Mouse (Mus musculus): ENCODE measurements around the gene Ndufs6.

Ndufs6 gene

DNA sequence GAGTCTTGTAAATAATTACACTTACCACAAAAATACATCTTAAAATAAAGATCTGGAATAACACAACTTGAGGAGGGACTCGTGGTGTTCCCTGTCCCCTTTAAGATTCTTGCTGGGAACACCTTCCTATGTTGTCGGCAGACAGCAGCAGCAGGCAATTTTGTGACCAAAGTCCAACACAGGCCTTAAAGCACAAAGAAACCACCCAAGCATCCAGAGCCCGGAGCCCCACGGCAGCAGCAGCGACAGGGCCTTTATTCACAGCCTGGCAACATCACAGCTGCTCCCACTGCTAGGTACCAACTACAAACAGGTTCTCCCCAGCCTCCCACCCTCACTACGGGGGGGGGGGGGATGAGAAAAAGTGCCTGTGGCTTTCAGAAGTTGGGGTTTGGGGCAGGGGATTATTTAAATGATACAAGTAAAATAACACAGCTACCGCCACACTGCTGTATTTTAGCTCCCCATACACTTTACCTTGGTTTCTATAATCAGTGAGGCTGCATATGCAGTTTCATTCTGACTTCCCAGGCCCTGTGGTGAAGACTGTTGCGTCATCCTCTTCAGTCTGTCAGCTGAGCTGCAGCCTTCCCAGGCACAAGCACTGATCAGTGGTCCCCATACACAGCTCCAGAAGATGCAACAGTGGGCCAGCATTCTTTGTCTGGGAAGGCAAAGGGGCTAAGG is 22.8 kb downstream of the Ndufs6 start:
- no peak for DNase-seq

DNA sequence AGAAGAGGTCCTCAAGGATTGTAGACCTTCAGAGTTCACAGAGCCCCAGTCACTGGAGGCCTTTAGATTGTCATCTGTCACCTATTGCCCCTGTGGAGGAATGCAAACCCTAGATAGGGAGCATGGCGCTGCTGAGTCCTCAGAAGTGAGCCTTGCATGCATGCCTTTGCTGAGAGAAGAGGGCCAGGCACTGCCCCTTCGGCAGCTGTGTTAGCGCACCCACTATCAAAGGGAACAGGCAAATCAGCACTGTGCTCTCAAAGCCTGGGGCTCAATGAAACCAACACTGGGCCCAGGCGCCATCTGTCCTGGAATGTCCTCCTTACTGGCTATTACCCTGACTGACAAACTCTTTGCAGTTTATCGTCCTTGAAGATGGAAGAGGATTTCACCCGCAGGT is 23.6 kb downstream of the Ndufs6 start:
- no peak for DNase-seq

DNA sequence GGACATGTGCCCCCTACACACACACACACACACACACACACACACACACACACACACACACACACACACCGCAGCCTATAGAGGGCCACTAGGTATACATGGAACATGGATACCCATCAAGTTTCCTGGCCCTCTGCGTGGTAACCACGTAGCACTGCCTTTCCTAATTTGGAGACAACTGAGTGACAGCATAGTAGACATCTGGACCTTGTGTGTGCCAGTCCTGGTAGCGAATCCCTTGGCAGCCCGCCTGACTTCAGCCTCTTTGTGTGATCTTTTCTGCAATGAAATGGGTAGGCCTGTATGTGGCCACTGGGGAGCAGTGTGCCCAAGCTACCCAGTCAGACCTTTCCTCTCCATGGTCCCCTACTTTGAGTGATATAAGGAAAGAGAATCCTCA is 29.0 kb downstream of the Ndufs6 start:
- DNase-seq = no peak

DNA sequence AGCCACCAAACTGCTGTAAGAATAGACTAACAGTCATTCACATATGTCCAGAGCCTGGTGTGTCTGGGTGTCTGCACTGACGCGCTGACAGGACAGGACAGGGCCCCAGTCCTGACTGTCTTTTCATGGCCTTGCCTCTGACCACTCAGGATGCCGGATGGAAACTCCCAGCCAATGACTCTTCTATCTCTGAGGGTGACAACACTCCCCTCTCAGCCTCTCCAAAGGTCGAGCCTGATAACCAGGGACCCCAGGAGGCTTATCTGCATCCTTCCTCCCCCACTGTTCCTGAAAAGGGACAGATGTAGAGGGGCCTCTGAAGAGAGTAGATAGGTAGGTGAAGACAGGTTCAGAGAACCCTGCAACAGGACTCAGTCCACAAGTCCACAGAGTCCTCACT is 29.6 kb downstream of the Ndufs6 start:
- DNase-seq = no peak

DNA sequence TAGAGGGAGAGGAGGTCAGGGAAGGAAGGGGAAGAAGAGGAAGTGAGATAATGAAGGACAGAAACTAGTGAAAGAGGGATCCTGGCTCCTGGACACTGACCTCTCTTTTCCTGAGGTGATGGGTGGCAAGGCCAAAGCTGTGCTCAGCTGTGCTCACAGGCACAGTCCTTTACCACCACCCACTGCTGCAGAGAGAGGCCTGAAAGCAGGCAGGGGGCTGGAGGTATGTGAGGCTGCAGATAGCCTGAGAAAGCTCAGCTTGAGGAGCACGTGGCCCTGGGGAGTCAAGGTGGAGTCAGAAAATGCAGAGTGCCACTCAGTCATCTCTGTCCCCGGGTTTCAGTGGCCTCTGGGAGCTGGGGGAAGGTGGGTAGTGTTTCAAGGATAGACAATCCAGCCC is 37.2 kb downstream of the Ndufs6 start:
- DNase-seq = no peak

DNA sequence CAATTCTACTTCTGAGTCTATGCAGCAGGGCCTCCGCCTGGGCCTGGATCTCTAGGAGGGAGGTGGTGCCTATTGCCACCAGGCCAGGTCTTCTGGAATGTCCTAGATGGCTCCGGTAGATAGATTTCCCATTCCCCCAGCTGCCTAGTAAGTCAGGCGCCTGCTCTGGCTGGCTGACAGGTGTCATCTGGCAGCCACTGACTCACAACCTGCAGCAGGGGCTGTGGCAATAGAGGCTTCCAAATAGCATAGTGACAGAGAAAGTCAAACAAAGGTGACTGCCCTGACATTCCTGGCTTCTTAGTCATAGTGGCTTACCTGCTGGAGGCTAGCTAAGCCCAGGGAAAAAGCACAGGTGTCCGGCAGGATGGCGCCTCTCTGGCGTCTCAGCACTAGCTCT is 38.1 kb downstream of the Ndufs6 start:
- DNase-seq = no peak

DNA sequence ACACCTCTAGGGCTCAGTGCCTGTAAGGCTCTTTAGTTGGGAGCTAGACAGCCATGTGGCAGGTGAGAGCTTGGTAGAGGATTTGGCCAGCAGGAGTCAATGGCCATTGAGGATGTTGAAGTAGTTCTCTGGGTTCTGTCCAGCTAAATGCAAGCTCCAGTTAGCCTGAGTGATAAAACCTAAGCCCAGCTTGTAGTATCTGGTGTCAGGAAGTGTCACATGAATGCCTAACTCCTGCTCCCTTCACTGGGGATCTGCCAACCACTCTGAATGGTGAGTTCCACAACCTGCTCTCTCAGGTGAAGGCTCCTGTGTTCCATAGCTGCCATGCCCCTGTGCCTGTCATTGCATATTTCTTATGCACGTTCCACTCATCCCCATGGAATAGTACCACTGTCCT is 44.8 kb downstream of the Ndufs6 start:
- DNase-seq = no peak

DNA sequence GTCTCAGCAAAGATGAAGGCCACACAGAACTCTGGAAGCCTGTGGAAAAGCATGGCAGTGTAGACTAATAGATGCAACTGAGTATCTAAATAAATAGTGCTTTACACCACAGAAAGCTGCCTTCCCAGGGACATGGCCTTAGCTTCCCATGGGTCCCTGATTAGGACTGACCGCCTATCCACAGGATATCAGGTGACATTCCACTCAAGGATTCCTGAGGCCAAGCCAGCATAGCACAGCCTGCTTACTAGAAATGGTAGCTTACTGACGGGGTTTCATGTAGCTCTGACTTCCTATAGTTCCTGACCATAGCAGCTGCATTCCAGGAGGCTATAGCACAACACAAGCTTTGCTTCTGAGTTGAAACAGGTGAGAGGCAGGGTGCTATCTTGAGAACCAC is 45.9 kb downstream of the Ndufs6 start:
- no peak for DNase-seq

DNA sequence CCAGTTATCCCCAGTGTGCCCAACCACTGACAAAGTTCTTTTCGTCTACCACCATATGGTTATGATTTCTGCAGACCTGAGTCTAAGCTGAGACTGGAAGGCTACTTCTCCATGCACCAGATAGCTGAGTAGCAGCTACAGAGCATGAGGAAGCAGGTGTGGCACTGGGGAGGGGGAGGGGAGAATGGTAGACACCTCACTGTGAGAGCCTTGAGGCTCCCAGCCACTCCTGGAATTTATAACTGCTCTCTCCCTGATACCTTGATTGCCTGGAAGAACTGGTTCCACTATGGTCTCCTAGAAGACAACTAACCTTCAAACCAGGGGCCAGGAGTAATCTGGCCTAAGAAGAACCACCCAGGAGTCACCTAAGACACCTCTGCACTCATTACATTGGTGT is 49.1 kb downstream of the Ndufs6 start:
- DNase-seq = no peak

DNA sequence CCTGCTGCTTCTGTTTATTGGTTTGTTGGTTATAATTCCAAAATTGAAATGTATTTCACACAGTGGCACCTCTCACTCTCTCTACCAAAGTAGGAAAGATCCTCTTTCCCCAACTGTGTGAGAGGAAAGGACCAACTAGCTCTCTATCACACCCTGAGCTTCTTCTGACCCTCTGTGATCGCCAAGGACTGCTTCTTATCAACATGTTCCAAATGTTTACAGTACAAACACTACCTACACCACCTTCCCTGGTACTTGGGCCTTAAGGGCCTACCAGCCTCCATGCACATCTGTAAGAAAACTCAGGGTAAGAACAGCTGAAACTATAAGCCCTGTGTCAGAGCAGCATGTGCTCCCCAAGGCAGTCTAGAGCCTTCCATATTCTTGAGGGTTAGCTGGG is 50.5 kb downstream of the Ndufs6 start:
- no peak for DNase-seq

DNA sequence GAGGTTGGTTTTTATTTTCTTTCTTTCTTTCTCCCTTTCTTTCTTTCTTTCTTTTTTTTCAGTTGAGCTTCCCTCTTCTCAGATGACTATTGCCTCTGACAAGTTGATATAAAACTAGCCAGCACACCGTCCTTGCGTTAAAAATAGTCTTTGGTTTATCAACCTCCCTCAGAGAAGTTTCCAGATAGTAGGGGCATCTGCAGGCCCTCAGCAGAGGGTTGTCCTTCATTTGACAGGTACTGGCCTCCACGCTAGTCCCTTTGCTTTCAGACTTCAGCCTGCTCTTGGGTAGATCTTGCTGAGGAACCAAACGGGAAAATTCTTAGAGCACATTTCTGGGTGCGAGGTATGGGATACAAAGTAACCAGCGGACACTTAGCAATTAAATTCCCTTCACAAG is 51.0 kb downstream of the Ndufs6 start:
- DNase-seq = no peak

DNA sequence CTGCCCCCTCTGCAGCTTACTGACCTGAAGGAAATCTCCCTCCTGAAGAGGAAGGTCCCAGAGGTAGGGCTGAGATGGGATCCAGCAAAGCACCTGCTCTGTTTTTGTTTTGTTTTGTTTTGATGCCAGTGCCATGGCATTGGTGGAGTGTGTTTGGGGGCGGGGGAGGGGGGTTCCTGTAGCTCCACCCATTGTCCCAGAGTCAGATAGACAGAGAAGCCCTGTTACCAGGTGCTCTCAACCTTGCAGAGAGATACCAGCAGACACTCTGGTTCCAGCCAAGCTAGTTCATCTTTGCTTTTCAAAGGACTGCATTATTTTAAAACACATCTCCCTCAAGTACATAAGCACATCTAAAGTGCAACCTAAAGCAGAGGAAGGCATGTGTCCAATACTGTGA is 54.8 kb downstream of the Ndufs6 start:
- DNase-seq = no peak

DNA sequence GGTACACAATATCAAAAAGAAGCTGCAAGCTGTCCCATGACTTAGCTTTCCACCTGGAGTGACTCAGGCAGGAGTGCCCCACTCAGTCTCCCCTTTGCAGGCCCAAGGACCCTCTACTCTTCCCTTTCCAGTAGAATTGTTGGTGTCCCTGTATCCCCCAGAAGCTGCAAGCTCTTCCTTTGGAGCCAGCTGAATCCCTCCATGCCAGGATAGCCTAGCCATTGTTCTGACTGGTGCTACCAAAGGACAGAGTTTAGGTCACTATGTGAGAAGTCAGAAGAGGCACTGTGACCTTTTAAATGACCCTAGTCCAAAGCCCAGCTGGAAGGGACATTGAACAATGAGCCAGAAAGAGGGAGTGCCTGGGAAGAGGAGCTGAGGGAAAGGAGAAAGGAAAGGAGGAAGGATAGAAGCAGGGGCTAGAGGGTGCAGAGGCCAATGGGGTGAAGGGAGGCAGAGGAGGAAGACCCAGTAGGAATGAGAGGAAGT is 55.5 kb downstream of the Ndufs6 start:
- no peak for DNase-seq

DNA sequence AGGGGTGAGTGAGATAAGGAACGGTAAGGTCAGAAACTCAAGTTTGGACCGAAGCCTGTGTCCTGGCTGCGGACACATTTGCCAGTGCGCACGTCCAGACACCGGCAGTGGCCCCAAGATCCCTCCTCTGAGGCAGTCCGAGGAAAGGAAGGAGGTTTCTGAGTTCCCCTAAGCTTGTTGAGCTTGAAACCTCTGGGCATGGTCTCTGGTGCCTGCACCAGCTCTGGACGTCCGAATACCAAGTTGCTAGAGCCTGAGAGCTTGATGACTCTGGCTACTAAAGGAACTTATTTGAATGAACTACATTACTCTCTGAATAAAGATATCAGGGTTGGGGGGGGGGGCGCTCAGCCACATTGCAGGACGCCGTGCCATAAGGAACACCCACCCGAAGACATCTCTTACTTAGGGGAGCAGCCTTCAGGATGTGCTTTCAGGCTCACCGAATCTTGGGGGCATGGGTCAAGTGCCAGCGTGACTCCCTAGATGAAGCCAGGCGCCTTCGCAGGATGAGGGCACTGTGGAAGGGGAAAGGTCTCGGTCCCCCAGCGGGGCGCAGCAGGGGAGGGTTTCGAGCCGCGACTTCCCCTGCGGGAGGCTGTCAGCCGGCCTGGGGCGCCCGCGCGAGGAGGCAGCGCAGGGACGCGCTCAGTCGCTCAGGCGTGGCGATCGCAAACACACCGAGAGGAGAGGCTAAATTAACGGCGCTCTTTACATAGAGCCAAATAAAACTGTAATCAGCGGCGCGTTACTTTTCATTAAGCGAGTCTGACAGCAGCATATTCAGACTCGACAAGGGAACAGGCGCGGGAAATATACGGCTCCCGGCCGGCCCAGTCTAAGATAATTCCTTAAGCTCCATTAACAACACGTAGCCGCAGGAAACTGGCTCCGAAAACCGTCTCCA is 56.8 kb downstream of the Ndufs6 start:
- DNase-seq = no peak

DNA sequence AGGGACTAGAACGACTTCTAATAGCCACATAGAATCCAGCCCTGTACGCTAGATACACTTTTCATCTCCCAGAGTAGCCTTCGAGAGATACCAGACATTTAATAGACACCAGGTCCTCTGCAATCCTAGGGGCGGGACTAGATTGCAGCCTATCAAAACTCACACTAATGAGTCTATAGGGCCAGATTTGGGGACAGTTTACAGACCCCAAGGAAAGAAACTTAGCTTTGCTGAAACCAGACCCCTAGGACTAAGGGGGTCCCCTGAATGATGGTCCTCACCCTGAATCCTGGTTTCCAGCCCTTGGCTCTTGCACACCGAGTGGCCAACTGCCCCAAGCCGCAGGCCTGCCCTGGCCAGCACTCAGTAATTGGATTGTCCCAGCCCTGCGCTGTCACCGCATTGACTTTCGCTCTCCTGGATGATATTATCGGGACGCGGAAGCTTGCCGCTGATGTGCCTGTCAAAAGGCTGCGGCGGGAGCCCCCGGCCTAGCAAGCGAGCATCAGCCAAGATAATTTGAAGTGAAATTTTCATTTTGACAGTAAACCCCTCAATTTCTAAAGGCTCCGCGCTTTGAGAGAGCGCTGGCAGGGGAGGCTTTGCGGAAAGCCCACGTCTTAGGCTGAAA is 57.8 kb downstream of the Ndufs6 start:
- no peak for DNase-seq

DNA sequence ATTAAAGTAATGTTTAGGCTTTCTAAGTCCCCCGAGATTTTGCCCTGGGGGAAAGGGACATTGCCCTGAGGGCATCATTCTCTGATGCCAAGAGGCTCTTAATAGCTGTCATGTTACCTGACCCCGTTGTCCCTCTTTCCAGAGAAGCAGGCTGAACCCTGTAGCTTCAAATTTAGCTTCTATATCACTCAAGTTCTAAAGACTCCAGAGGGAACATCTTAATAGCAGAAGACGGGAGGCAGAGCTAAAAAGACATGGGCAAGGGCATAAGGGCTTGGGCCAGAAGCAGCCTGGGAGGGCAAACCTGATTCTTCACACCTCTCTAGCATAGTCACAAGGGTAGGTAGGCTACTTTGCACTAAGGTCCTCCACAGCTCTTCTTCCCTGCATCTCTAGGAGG is 58.5 kb downstream of the Ndufs6 start:
- no peak for DNase-seq

Measured in spleen, adult 18-20 months (tissue).